Mouse (Mus musculus) midbrain, postnatal 0 days (tissue): ENCODE measurements at regions not wholly inside any gene's neighbourhood (a gene's known extent, or its start where the extent isn't known, plus 50 kb on each side); places are given as distances from the start of the nearest gene placed in this dataset.

Source experiments
- ATAC-seq: fragments of 200-750 bp; cut with Nextera tagmentation; 2 replicates; pipeline ENCODE4 v1.8.0; 2017; ENCODE audit warnings: moderate number of reproducible peaks, mild to moderate bottlenecking, moderate TSS enrichment, moderate library complexity; ENCODE audit not compliant: low FRiP score
- DNase-seq: peaks from one replicate; pipeline ENCODE4 v3.0.0-alpha.2; 2015; ENCODE audit warnings: low spot score
- H3K27ac ChIP-seq: fragments of 300-500 bp; sonication (generic); 2 replicates; pipeline ENCODE4 v1.5.1; 2014; ENCODE audit warnings: low read depth, mild to moderate bottlenecking, low read length, mixed read lengths
- H3K27me3 ChIP-seq: fragments of 300-500 bp; sonication (generic); 2 replicates; pipeline ENCODE4 v1.6.1; 2014; ENCODE audit warnings: low read length, control low read depth, mixed read lengths; ENCODE audit not compliant: insufficient read depth
- H3K36me3 ChIP-seq: fragments of 300-500 bp; sonication (generic); 2 replicates; pipeline ENCODE4 v1.6.1; 2014; ENCODE audit warnings: low read length, control low read depth, mixed read lengths; ENCODE audit not compliant: insufficient read depth
- H3K4me1 ChIP-seq: fragments of 300-500 bp; sonication (generic); 2 replicates; pipeline ENCODE4 v1.6.1; 2014; ENCODE audit warnings: mild to moderate bottlenecking, control low read depth, antibody characterized with exemption, low read length, mixed read lengths; ENCODE audit not compliant: insufficient read depth
- H3K4me2 ChIP-seq: fragments of 300-500 bp; sonication (generic); 2 replicates; pipeline ENCODE4 v1.6.1; 2014; ENCODE audit warnings: low read depth, mild to moderate bottlenecking, low read length, mixed read lengths; ENCODE audit not compliant: poor library complexity, severe bottlenecking
- H3K4me3 ChIP-seq: fragments of 300-500 bp; sonication (generic); 2 replicates; pipeline ENCODE4 v1.5.1; 2014; ENCODE audit warnings: low read depth, mild to moderate bottlenecking, low read length, moderate library complexity
- H3K9ac ChIP-seq: fragments of 300-500 bp; sonication (generic); replicated peaks from 2 replicates; pipeline ENCODE4 v1.6.1; 2014; ENCODE audit warnings: mild to moderate bottlenecking, low read length, moderate library complexity, mixed read lengths; ENCODE audit not compliant: poor library complexity, severe bottlenecking
- H3K9me3 ChIP-seq: fragments of 300-500 bp; sonication (generic); 2 replicates; pipeline ENCODE4 v1.6.1; 2016; ENCODE audit warnings: low read length, control low read depth
- CTCF ChIP-seq: IDR thresholded peaks from 2 replicates; pipeline ENCODE4 v1.5.1; 2016; ENCODE audit warnings: antibody characterized with exemption, mild to moderate bottlenecking
- WGBS: fragments of 180-500 bp; shearing (Covaris S2); extraction: QIAGEN DNeasy Blood & Tissue Kit; methylation state at CpG from one replicate; pipeline ENCODE4 v1.1.7; 2014; 5-methylcytosine and 5-hydroxymethylcytosine counted together

- H3K9ac ChIP-seq: no peak overlapping the region
- no peak overlapping the region for H3K27ac ChIP-seq
- H3K4me3 ChIP-seq: no peak overlapping the region
- H3K9me3 ChIP-seq: no peaks in the 10 kb centered on the region
- H3K4me1 ChIP-seq: peaks cover 10% of the 10 kb centered on the region; the same call in 1 of the 2 replicates
- no peak for ATAC-seq
- no peaks in the 10 kb centered on the region for H3K36me3 ChIP-seq
- no peak for TF ChIP-seq CTCF
- WGBS: 90% methylated on average over 6 of the region's 6 CpGs
- no peaks in the 10 kb centered on the region for H3K27me3 ChIP-seq
- H3K4me2 ChIP-seq: no peak overlapping the region
- no peak for DNase-seq
Observed at GRCm38 (mm10) chr5:118948119-118948786, 387.8 kb downstream of the Med13l start.

- WGBS: 75% methylated on average over 7 of the region's 7 CpGs
Observed at GRCm38 (mm10) chr5:118951067-118951466, 390.6 kb downstream of the Med13l start.

DNA sequence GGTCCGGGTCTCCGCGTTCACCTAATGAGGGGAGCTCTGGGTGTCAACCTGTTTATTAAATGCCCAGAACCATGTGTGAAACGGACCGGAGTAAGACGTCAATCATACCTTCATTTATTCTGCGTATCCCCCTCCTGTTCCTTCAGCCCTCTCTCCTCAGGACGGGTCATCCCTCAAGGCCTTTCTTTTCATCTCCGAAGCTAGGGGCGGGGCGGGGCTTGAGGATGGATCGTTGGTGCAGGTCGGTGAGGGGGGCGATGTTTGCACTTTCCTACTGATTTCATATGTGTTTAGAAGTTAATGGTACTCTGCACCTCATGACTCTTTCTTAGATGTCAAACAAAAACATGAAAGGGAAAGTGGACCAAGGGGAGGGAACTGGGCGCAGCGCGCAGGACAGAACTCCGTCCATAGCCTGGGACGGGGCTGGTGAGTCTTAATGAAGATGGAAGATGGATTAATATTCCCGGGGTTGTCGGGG lies 400.1 kb downstream of the Med13l start:
- DNase-seq (no peak), ATAC-seq (no peak)
- no peaks in the 10 kb centered on the region for H3K36me3 ChIP-seq

More at GRCm38 (mm10) chr5:118951067-118951466, 390.6 kb downstream of the Med13l start:
- Histone ChIP-seq H3K4me2 (no peak overlapping the region), H3K9me3 (no peaks in the 10 kb centered on the region), H3K27me3 (no peaks in the 10 kb centered on the region), H3K36me3 (no peaks in the 10 kb centered on the region), H3K27ac (no peak overlapping the region), H3K4me1 (peaks cover 5% of the 10 kb centered on the region; the same call in 1 of the 2 replicates), H3K9ac (no peak overlapping the region), H3K4me3 (no peak overlapping the region)
- TF ChIP-seq CTCF: no peak
- ATAC-seq (no peak), DNase-seq (no peak)

DNA sequence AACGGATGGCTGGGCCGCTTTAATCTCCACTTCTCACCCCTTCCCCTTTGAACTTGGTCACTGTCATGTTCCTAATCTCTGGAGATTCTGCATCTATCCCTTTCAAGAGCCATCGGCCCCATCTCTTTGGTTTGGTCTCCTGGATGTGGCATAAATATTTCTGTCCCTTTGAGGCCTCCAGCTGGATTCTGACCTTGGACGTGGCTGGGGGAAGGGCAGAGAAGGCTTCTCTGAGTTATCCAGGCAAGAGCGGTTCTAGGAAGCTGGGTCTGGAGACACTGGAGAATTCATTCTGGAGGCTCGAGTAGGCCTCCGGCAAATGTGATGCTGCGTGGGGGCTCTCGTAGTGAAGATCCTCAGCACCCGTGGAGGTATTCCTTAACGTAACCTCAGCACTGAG lies 400.6 kb downstream of the Med13l start:
- H3K4me1 ChIP-seq: no peaks in the 10 kb centered on the region
- no peak for TF ChIP-seq CTCF
- no peaks in the 10 kb centered on the region for H3K27me3 ChIP-seq
- ATAC-seq (no peak), DNase-seq (no peak)
- no peak overlapping the region for H3K4me2 ChIP-seq
- H3K9me3 ChIP-seq: 0 out of 2 replicates have a peak, but pooled peaks cover 4% of the 10 kb centered on the region
- H3K9ac ChIP-seq: no peak overlapping the region
- no peaks in the 10 kb centered on the region for H3K36me3 ChIP-seq
- 77% methylated on average over 11 of the region's 11 CpGs for WGBS
- no peak overlapping the region for H3K27ac ChIP-seq
- no peak overlapping the region for H3K4me3 ChIP-seq

More for the DNA sequence above, 400.1 kb downstream of the Med13l start:
- Histone ChIP-seq H3K27me3 (no peaks in the 10 kb centered on the region), H3K4me3 (no peak overlapping the region), H3K9ac (no peak overlapping the region), H3K9me3 (0 out of 2 replicates have a peak, but pooled peaks cover 4% of the 10 kb centered on the region), H3K4me1 (no peaks in the 10 kb centered on the region), H3K27ac (no peak overlapping the region), H3K4me2 (no peak overlapping the region)
- TF ChIP-seq CTCF: no peak
- 80% methylated on average over 21 of the region's 21 CpGs for WGBS

GRCm38 (mm10) chr5:118962152-118962551 lies 401.7 kb downstream of the Med13l start:
- no peak for TF ChIP-seq CTCF
- ATAC-seq: no peak

GRCm38 (mm10) chr5:118963001-118963400 lies 402.5 kb downstream of the Med13l start:
- H3K9me3 ChIP-seq: 0 out of 2 replicates have a peak, but pooled peaks cover 4% of the 10 kb centered on the region
- no peak overlapping the region for H3K4me3 ChIP-seq
- TF ChIP-seq CTCF: no peak
- H3K4me2 ChIP-seq: no peak overlapping the region
- DNase-seq: no peak
- no peaks in the 10 kb centered on the region for H3K27me3 ChIP-seq
- no peak overlapping the region for H3K9ac ChIP-seq
- H3K4me1 ChIP-seq: no peaks in the 10 kb centered on the region
- ATAC-seq: no peak
- no peaks in the 10 kb centered on the region for H3K36me3 ChIP-seq
- WGBS: 97% methylated on average over 3 of the region's 3 CpGs
- H3K27ac ChIP-seq: no peak overlapping the region

More at GRCm38 (mm10) chr5:118962152-118962551, 401.7 kb downstream of the Med13l start:
- Histone ChIP-seq H3K36me3 (no peaks in the 10 kb centered on the region), H3K4me2 (no peak overlapping the region), H3K9me3 (0 out of 2 replicates have a peak, but pooled peaks cover 4% of the 10 kb centered on the region), H3K4me1 (no peaks in the 10 kb centered on the region), H3K4me3 (no peak overlapping the region), H3K27me3 (no peaks in the 10 kb centered on the region), H3K9ac (no peak overlapping the region), H3K27ac (no peak overlapping the region)
- DNase-seq: no peak
- WGBS: 94% methylated on average over 3 of the region's 3 CpGs
